Mouse (Mus musculus) brain, embryonic 14.5 days (tissue): ENCODE results near the gene Slbp.

ENCODE experiments used
- CTCF ChIP-seq: fragments of 200-500 bp; IDR thresholded peaks from 2 replicates; pipeline ENCODE4 v1.5.1; 2012; ENCODE audit warnings: inconsistent platforms, mild to moderate bottlenecking, moderate library complexity, borderline replicate concordance; ENCODE audit not compliant: insufficient read depth, insufficient read length; ENCODE audit errors: extremely low read depth
- POLR2A ChIP-seq: fragments of 200-500 bp; IDR thresholded peaks from 2 replicates; pipeline ENCODE4 v1.6.1; 2012; ENCODE audit warnings: mild to moderate bottlenecking, inconsistent platforms, borderline replicate concordance; ENCODE audit not compliant: poor library complexity, insufficient read depth, insufficient read length, severe bottlenecking; ENCODE audit errors: extremely low read depth

DNA sequence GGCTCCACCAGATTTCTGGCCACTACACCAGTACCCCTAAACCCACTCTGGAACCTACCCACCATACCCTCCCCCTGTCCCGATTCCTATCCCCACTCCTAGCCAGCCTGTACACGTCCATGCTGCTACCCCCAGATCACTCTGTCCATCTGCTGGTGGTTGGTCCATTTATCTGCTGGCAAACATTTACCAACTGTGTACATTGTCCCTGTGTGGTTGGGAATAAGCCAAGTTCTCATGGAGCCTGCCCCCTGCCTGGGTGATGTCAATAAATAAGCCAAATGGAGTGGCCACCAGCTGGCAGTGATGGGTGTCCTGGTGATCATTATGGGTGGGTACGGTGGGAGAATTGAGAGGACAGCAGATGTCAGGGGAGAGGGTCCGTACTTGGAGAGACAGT, 34.8 kb upstream of the Slbp start:
- no peak for TF ChIP-seq POLR2A
- TF ChIP-seq CTCF = no peak
